Mouse (Mus musculus): Measurements from ENCODE around the gene Gm38100.

Gm38100 gene

DNA sequence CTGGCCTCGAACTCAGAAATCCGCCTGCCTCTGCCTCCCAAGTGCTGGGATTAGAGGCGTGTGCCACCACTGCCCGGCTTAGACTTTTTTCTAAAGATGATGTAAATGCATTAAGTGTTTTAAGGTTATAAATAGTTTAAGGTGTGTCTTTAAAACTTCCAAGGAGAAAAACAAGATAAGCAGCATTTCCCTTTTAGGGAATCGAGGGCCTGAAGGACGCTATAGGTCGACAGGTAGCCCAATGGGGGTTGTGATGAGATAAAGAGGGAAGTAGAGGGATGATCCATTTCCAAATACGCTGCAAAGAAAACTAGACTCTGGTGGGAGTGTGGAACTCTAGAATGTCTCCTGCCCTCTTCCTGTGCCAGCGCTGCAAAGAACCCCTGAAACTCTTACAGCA, at the start of gene Gm38100:
Gm38100 (plus strand) TSS at position 301 of the 400 bp plus-strand sequence.
- no peak for DNase-seq (ENCODE audit: low spot score in 2 of 2)

DNA sequence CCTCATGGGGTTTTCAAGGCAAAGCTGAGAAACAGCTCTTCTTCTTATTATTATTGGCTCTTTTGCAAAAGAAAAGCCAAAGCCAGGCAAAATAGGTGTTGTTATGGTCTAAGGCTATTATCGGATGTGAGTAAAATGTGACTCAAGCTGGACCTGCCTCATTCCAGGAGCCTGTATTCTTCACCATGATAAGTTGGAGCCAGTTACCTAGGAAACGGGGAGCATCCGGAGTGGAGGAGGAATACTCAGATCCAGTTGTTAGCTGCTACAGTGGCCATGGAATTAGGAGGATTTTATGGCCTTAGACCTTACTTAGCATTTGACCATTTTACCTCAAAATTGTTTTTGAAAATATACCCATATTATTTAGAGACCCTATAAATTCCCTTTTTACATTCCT, 49.4 kb upstream of the Gm38100 start:
- DNase-seq (ENCODE audit: low spot score in 2 of 2) = no peak

DNA sequence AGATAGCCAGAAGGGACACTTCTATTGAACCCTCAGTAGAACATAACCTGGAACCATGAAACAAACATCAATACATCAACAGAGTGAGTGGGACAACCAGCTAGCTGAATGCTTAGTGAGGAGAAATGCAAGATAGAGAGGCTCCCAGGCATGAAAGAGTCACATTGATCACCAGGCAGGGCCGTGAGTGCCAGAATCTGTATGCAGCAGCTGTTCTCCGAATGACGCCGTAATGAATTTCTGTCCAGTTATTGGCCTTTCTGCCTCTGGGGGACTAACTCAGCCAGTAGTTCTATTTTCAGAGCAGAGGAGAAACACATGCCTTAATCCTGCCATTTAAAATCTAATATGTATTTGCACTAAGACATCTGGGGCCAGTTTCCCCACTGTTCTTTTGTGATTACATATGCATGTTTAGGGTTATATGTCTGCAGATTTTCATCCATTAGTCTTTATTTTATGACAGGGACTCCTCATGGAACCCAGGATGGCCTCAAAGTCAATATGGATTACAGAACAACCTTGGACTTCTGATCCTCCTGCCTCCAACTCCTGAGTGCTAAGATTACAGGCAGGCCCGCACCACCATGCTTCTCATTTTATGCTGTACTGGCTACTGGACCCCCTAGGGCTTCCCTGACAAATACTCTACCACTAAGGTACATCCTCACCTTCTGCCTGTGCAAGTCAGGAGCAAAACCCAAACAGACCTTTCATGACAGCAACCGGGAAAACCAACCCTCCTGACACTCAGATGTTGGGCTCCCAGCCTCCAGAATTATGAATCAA, 47.9 kb upstream of the Gm38100 start:
- no peak for DNase-seq (ENCODE audit: low spot score in 2 of 2)

DNA sequence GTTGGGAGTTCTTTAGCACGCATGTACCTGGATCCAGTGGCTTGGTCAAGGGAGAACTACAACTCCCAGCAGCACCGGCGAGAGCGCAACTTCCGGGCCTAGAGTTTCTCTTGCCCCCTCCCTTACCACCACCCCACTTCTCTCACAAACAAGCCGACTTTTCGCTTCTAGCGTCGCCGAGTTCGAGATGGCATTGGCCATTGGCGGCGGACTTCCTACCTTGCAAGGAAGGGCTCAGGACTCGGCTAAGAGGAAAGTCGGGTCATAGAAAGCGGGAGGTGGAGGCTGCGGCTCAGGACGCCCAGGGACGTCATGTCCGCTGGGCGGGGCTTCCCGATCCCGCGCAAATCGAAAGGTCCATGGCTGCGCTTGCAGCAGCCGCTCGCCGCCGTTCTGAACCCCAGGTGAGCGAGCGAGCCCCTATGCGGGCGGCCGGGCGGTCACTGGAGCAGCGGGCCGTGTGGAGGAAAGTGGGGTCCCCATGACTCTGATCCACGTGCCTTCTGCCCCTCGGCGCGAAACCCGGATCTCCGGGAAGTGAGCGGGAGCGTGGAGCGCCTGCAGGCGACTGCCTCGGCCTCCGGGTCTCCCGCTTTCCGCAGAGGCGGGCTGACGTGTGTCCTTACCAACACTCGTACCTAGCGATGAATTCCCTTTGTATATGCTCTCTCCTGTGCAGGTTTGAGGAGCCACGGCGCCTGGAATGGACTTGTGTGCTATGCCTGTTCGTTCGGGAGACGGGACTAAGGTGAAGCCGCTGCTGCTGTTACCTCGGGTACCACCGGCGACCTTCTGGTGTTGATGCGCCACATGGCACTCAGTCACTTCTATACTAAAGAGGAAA, 39.5 kb upstream of the Gm38100 start, which contains the start of gene Exo1:
Exo1 (plus strand) TSS at position 129 of the 844 bp plus-strand sequence.
- DNase-seq (ENCODE audit: low spot score in 2 of 2) = peak; percentile 75

DNA sequence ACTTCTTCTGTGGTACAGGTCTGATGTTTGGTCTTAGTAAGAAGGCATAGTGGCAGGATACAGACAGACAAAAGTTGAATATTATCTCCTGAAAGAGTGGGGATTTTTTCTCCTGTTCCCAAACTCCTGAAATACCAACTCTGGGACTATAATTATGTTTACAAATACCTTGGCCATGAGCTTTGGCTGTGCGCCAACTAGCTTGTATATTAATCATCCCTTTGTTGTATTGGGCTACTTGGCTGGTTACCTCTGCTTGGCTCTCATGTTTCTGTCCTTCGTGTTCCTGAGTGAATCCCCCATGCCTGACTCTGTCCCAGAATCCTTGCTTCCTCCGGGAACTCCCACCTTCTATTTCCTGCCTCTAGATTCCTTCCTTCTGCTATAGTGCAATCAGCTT, 36.7 kb upstream of the Gm38100 start:
- DNase-seq (ENCODE audit: low spot score in 2 of 2) = no peak

DNA sequence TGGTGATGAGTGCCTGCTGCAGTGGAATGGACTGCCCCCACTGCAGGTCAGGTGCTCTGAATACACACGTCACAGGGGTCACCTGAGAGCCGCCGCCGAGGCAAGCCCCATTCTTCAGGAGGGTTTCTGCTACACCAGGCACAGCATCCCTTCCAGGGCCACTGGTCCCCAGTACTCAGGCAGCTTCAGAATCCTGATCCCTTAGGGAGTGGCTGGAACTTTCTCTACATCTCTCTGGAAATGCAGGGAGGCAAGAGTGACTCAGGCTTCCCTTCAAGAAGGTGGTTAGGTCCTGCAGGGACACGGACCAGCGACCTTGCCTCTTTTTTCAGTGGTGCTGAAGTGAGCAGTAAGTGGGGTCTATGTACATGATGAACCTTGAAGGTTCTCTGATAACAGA, 26.9 kb upstream of the Gm38100 start:
- DNase-seq (ENCODE audit: low spot score in 2 of 2) = no peak

DNA sequence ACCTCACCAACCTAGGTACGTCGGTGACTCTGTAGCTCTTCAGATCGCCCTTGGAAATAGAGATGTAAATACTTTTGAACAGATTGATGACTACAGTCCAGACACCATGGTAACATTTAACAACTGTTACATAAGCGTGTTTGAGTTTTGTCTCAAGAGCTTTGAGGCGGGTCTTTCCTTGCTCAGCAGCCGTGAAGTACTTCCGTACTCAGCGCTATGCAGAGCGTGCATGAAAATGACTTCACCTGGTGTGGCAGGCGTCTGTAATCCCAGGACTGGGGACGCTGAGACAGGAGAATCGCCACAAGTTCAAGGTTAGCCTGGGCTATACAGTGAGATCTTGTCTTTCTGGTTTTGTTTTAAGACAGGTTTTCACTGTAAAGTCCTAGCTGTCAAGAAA, 26.4 kb upstream of the Gm38100 start:
- DNase-seq (ENCODE audit: low spot score in 2 of 2) = no peak

DNA sequence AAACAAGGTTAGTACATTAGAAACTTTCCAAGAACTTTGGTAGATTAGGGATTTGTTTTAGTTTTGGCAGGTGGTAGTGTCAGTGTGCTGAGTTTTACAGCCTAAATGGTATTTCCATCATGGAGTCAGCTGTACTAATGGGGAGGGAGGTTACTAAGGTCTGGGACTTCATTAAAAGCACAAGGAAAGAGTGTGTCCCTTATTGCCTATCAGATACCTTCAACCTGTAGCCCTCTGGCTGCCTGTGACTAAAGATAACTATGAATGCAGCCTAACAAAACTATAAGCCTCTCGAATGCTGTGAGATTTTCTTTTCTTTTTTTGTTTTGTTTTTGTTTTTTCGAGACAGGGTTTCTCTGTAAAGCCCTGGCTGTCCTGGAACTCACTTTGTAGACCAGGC, 8.9 kb upstream of the Gm38100 start:
- DNase-seq (ENCODE audit: low spot score in 2 of 2) = no peak

DNA sequence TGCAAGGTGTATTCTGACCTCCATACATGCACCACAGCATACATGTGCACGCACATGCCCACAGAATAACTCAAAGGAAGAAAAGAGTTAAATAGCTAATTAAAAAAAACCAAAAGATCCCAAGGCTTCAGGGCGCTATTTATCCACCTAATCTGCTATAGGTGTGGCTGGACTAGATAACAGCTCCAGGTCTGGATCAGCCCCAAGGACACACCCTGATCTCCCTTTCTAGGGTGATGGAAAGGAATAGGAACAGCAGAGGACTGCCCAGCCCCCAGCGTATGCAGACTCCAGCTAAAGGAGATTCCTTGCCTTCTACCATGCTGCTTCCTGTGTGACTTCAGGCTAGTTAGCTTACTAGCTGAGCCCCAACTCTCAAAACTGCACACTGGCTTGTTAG, 8.1 kb upstream of the Gm38100 start:
- DNase-seq (ENCODE audit: low spot score in 2 of 2) = no peak

DNA sequence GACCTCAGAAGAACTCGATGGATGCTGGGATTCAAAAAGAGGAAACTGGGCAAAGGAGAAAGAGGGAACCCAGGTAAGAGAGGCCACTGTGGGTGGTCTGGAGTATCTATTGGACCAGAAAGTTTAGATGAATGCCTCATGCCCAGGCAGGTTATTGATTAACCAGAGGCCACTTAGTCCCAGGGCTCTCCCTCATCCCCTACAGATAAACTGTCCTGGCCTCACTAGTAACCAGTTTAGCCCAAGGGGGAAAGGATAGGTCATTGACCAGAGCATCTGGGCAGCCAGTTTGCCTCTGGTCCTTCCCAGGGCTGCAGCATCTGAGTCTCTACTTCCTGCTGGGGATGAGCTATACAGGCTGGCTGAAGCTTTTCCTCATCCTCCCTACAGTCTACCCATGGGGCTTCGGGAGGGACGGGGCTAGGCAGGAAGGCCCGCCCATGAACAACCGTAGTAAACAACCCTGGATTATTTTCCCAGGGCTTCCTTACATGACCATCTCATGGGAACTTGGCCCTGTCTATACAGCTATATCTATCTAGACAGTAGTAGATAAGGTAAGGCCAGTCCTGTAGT, 6.3 kb upstream of the Gm38100 start:
- DNase-seq (ENCODE audit: low spot score in 2 of 2) = no peak

DNA sequence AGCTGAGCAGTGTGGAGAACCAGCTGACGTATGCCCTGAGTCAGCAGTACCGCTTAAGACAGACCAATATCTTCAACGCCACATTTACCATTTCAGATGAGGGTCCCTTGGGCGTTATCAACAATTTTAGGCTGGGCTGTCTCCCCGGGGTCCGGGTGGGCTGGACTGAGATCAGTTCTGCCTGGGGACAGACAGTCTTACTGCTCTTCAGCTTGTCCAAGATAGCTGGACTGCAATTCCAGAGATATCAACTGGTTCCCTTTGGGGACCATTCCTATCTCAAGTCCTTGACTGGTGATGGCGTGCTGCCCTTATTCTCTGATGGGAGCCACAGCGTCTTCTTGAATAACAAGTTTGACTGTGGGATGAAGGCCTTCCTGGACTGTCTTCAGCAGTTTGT, 962 bp downstream of the Gm38100 start:
- no peak for DNase-seq (ENCODE audit: low spot score in 2 of 2)

DNA sequence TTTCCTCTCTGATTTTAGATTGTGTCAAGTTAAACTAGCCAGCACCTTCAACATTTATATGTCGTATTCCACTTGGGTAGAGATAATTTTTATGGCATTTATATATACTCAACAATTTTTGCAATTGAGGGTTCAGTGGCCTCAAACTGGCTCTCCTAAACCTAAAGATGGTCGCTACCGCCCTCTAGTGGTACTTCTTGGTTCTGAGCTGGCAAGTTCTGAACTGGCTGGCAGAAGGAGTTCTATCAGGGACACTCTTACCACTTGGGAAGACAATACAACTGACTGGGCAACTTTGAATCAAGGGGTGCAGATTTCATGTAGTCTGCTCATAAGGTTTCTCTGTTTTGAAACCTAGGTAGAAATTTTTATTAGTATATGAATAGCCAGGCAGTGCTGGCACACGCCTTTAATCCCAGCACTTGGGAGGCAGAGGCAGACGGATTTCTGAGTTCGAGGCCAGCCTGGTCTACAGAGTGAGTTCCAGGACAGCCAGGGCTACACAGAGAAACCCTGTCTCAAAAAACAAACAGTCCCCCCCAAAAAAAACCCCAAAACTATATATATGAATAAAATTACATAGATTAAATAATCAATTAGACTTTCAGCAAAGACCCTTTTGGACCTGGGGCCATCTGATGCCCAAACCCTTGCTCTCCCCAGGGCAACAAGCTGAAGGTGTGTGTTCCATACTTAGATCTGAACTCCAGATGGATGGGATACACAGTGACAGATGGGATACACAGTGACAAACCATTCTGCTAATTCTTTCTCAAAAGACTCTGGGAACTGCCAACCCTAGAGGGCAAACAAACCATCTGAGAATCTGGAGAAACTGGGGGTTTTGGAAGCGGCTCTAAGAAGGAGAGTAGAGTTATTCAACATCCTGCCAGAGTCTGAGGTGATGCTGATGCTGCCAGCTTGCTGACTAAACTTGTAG, 4.0 kb downstream of the Gm38100 start:
- peak; percentile 39 to 83 for DNase-seq (ENCODE audit: low spot score in 2 of 2)

DNA sequence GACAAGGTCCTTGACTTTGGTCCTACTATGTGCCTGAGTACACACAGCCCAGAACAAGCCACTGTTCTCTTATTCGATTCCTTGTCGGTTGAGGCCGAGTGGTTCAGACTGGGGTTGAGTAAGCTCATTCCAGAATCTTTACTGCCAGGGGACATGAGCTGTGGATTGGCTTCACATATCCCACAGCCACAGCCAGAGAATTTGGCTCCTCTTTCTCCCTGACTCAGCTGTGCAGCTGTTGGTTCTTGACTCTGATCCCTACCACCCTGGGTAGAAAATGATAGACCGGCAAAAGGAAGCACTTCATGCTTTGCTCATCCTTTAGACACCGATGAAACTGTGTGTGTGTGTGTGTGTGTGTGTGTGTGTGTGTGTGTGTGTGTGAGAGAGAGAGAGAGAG, 11.3 kb downstream of the Gm38100 start:
- no peak for DNase-seq (ENCODE audit: low spot score in 2 of 2)

DNA sequence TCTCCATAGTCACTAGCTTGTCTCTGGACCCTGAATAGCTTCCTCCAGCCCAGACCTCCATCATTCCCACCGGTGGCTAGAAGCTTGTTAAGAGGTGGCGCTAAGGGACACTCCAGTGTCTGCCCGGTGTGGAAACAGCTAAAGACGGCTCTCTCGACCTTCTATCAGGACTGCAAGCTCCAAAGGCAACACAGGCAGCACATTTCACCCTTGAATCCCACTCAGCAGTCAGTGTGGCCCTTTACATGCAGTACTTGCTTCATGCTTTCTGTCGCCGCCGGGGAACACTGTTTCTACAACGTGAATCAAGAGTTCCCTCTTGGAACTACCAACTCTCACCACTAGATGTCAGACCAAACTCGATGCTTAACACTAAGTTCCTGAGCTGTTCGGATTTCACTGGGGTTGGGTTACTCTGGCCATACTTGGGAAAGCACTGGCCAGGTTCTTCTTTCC, 16.2 kb downstream of the Gm38100 start:
- DNase-seq (ENCODE audit: low spot score in 2 of 2) = peak; percentile 17 to 66

DNA sequence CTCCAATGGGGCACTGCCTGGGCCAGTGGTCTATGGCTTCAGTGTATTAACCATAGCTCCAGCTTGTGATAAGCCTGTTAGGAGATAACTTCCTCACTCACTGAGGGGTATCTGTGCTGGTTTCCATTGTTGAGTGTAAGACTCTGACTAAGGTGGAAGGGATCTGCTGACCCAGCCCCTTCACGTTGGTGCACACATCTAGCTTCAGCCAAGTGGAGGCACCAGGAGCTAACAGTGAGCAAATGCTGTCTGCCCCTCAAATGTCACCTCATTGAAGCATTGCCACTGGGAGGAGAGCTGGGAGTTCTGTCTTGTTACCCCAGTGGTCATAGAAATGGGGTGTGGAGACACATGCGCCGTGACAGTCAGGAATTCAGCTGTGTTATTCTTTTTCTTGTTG, 18.6 kb downstream of the Gm38100 start:
- no peak for DNase-seq (ENCODE audit: low spot score in 2 of 2)

DNA sequence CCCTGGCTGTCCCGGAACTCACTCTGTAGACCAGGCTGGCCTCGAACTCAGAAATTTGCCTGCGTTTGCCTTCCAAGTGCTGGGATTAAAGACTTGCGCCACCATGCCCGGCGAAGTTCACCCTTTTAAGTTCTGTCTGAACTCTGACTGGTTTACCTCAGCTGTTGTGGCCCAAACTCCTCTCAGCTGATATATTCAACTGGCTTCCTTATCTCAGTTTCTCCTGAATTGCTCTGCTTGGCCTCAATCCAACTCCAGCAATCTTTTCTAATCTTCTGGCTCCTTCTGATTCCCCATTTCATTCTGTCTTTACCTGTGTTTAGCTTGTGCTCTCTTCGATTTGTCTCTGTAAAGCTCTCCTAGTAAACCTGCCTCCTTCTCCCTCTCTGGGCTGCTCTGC, 23.0 kb downstream of the Gm38100 start:
- DNase-seq (ENCODE audit: low spot score in 2 of 2) = no peak

DNA sequence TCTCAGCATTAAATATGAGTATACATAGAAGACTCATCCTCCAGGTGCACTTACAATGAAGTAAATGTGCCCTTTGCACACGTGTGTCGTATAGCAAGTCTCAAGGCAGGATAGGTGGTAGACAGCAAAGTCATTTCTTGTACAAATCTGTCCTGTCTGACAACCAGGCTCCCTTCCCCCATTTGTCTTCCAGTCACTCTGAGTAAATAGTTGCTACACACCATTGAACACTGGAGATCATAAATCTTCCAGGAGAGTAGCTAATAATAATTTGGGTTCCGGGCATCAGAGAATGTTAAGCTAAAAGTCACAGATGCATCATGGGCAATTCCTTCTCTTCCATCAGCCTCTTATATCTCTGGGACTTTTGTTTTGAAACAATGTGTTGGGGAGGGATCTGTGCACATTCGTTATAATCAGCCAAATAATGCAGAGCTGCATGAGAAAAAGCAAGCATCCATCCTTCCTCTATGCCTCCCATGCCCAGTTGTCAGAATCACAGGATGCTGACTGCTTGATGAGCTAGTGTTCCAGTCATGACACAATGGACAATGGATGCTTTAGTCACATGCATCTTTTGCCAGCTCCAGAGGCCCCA, 26.7 kb downstream of the Gm38100 start:
- no peak for DNase-seq (ENCODE audit: low spot score in 2 of 2)

DNA sequence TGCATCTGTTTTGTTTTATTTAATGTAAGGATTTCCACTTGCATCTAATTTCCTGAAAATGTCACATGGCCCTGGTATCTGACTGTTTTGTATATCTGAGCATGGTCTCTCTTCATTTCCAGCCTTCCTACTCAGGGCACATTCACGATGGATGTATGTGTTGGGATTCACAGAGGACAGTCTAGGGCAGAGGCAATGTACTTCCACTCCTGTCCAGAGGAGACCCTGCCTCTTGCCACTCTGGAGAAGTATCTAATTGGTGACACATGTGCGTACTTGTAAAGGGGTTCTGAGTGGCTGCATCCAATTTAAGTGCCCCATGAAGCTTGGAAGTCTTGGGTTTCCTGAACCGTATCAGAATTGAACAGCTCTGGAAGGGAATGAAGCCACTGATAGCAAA, 30.3 kb downstream of the Gm38100 start:
- no peak for DNase-seq (ENCODE audit: low spot score in 2 of 2)

DNA sequence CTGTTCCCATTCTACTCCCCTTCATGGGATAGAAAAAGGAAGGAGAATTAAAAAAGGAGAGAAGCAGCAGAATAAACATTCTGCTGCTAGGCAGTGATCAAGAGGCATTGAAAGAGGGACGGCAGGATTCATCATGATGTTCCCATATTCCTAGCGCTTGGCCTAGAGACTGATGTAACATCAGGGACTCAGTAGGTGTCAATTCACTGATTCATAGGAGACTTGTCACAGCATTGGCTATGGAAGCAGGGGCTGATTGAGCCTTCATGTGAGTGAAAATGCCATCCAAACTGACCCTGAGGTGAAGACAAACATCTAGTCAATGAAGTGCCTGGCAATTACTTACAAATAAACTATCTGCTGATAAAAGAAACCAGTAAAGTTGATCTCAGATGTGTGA, 30.7 kb downstream of the Gm38100 start:
- no peak for DNase-seq (ENCODE audit: low spot score in 2 of 2)

DNA sequence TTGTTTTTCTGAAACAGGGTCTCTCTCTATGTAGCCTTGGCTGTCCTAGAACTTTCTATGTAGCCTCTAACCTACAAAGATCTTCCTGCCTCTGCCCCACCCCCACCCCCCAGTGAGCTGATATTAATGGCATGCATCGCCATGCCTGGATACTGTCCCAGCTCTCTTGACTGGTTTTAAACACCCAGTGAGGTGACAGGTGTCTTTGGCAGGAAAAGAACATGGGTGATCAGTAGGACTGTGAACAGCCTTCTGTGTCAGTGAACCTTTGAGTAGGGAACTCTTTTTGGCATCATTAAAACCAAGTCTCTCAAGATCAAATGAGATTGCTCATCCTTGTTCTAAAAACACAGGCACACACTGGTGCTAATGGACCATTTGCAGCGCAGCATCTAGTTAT, 41.7 kb downstream of the Gm38100 start:
- DNase-seq (ENCODE audit: low spot score in 2 of 2) = no peak

Measured in frontal cortex, postnatal 14 days (tissue).